Mouse (Mus musculus) forebrain, embryonic 16.5 days (tissue): ENCODE data around the gene Plch1. TPM values are rescaled to one million over a fixed set of nuclear protein-coding genes. Genes with fewer than 3 reads are reported as not detected.

Source experiments
- ATAC-seq: fragments of 200-750 bp; cut with Nextera tagmentation; 2 replicates; pipeline ENCODE4 v1.8.0; 2017; ENCODE audit warnings: mild to moderate bottlenecking, moderate library complexity
- H3K27ac ChIP-seq: fragments of 300-500 bp; sonication (generic); 2 replicates; pipeline ENCODE4 v1.5.1; 2014; ENCODE audit warnings: low read length, control low read depth
- H3K27me3 ChIP-seq: fragments of 300-500 bp; sonication (generic); replicated peaks from 2 replicates; pipeline ENCODE4 v1.6.1; 2014; ENCODE audit warnings: low read length; ENCODE audit not compliant: control insufficient read depth, insufficient read depth
- H3K36me3 ChIP-seq: fragments of 300-500 bp; sonication (generic); 2 replicates; pipeline ENCODE4 v1.6.1; 2014; ENCODE audit not compliant: control insufficient read depth, insufficient read depth
- H3K4me1 ChIP-seq: fragments of 300-500 bp; sonication (generic); replicated peaks from 2 replicates; pipeline ENCODE4 v1.6.1; 2014; ENCODE audit warnings: low read length; ENCODE audit not compliant: control insufficient read depth, insufficient read depth
- H3K4me2 ChIP-seq: fragments of 300-500 bp; sonication (generic); 2 replicates; pipeline ENCODE4 v1.6.1; 2014; ENCODE audit warnings: mild to moderate bottlenecking, low read length, control low read depth
- H3K4me3 ChIP-seq: fragments of 300-500 bp; sonication (generic); replicated peaks from 2 replicates; pipeline ENCODE4 v1.5.1; 2014; ENCODE audit warnings: mild to moderate bottlenecking, low read length, control low read depth
- H3K9ac ChIP-seq: fragments of 300-500 bp; sonication (generic); replicated peaks from 2 replicates; pipeline ENCODE4 v1.6.1; 2014; ENCODE audit warnings: low read depth, low read length, control low read depth
- H3K9me3 ChIP-seq: fragments of 300-500 bp; sonication (generic); 2 replicates; pipeline ENCODE4 v1.6.1; 2016; ENCODE audit warnings: low read length; ENCODE audit not compliant: control insufficient read depth
- WGBS: fragments of 180-500 bp; shearing (Covaris S2); extraction: QIAGEN DNeasy Blood & Tissue Kit; methylation state at CpG from one replicate; pipeline ENCODE4 v1.1.7; 2014; 5-methylcytosine and 5-hydroxymethylcytosine counted together
- polyA plus RNA-seq: library from polyadenylated mRNA; unstranded; fragments of >200 nt; fragmentation: Nextera tagmentation; extraction: Ambion mirVana; gene quantifications from 2 replicates; pipeline ENCODE4 v1.2.1, GENCODE M21; 2015

Gene Plch1
- polyA plus RNA-seq, 1 experiment from 2014 or later: 6.1 TPM

DNA sequence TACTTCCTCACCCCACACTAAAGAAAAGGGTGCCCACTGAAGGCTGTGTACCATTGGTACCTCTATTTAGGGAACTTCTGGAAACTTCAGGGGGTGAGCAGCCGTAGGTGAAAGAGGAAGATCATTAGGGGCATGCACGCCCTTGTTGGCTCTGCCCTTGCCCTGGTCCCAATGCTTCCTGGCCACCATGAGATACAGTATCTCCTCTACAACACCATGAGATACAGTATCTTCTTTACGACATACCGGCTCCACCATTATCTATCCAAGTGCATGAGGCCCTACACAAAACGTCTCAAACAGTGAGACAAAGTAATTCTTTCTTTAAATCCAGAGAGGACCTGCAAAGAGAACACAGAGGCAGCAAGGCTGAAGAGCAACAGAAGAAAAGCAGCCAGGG lies 98.6 kb downstream of the Plch1 start:
- ATAC-seq: no peak
- Histone ChIP-seq H3K4me3 (no peak overlapping the region), H3K36me3 (no peaks in the 10 kb centered on the region), H3K4me2 (no peak overlapping the region), H3K4me1 (no peaks in the 10 kb centered on the region), H3K9me3 (no peaks in the 10 kb centered on the region), H3K27me3 (no peaks in the 10 kb centered on the region), H3K27ac (no peak overlapping the region), H3K9ac (no peak overlapping the region)
- 93% methylated on average over 5 of the region's 5 CpGs for WGBS

DNA sequence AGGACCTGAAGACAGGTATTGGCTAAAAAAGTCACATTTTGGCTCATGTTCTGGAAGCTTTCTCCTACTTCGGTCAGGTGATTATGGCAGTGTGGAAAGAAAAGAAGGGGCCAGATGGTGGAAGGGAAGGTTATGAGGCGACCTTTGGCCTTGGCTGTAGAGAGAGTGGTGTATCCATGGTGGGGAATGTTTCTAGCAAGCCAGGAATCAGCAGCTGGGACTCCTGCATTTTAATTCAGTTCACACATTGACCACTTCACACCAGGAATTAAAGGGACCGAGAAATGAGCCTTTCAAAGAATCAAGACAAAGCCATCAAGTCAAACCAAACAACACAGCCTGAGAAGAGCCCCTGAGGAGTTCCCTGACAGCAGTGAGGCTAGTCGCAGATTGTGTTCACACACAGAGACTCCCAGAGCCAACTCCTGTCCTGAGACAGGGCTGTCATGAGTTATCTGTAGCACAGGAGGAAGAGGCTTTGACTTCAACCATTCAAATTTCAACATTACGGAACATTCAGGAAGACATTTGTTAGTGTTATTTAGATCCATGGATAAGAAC lies 112.4 kb downstream of the Plch1 start:
- Histone ChIP-seq H3K36me3 (no peaks in the 10 kb centered on the region), H3K9ac (no peak overlapping the region), H3K4me1 (no peaks in the 10 kb centered on the region), H3K4me2 (no peak overlapping the region), H3K9me3 (no peaks in the 10 kb centered on the region), H3K27ac (no peak overlapping the region), H3K27me3 (no peaks in the 10 kb centered on the region), H3K4me3 (no peak overlapping the region)
- ATAC-seq: no peak
- WGBS: 65% methylated on average over 5 of the region's 5 CpGs

DNA sequence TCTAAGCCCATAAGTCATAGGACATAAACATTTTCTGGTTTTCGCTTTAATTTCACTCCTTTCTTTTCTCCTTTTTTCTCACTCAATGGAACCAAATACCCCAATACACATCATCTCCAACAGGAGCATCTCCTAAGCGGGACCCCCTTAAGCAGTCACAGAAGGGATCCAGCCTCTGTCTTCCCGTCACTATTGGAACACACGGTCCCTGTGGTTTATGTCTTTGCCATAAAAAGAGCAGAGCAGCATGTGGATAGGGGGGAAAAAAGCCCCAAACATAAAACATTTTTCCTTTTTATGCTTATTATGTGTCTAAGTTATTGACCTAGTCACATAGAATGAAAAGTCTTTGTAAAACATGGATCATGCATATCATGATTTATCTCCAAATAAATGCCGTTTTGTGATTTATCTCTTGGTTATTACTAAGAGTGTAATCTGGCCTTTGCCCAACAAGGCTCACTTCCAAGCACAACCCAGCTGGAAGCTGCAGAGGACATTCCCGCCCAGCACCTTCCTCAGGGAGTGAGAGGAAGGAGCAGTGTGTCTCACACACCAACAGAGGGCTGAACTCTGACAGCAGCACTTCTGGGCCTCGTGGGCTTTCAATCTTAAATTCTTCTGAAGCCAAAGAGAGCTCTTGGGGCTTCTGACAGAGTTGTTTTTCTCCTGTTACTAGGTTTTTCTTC lies 126.5 kb downstream of the Plch1 start:
- no peak for ATAC-seq
- Histone ChIP-seq H3K27me3 (no peaks in the 10 kb centered on the region), H3K27ac (no peak overlapping the region), H3K4me1 (no peaks in the 10 kb centered on the region), H3K9ac (no peak overlapping the region), H3K4me3 (no peak overlapping the region), H3K9me3 (no peaks in the 10 kb centered on the region), H3K4me2 (no peak overlapping the region), H3K36me3 (no peaks in the 10 kb centered on the region)
- WGBS: 73% methylated on average over 7 of the region's 7 CpGs

DNA sequence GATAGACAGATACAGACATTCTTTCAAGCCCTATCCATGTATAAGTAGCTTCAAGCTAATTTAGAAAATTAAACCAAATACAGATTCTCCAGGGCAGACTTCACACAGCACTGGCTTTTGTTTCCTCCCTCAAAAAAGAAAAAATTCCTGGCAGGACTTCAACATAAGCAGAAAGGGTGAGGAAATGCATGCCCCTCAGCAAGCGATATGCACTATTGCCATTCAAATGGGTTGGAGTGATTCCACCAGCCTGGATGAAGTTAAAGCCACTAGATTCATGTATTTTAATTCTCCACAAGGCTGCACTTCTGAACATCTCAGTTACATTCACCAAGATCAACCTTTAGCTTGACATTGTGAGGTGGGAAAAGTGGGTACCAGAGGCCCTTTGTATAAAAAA lies 138.5 kb downstream of the Plch1 start:
- Histone ChIP-seq H3K4me3 (no peak overlapping the region), H3K36me3 (no peaks in the 10 kb centered on the region), H3K4me1 (0 out of 2 replicates have a peak, but pooled peaks cover 4% of the 10 kb centered on the region), H3K9me3 (no peaks in the 10 kb centered on the region), H3K27ac (no peak overlapping the region), H3K9ac (no peak overlapping the region), H3K27me3 (no peaks in the 10 kb centered on the region), H3K4me2 (no peak overlapping the region)
- 0 out of 2 replicates have a peak, but pooled peaks have one; percentile 43 for ATAC-seq
- WGBS: 36% methylated on average over 1 of the region's 1 CpGs

DNA sequence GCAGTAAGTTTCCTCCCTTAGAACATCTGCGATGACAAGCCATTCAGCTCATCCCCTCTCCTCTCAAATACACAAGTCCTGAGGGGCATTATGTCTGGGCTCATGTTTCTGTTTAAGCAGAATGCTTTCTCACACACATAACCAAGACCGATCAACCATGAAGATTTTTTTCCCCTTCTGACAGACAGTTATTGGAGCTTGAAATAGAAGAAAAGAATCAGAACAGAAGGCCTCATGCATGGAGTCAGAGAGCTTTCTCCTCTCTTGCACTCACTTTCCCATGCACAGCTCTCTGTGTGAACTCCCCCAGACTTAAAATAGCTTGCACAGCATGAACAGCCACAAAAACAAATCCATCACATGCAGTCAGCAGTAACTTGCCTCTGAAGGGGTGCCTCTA lies 159.2 kb downstream of the Plch1 start:
- Histone ChIP-seq H3K27ac (no peak overlapping the region), H3K9ac (no peak overlapping the region), H3K9me3 (no peaks in the 10 kb centered on the region), H3K27me3 (no peaks in the 10 kb centered on the region), H3K4me3 (no peak overlapping the region), H3K4me2 (no peak overlapping the region), H3K4me1 (peaks cover 7% of the 10 kb centered on the region), H3K36me3 (no peaks in the 10 kb centered on the region)
- peak; percentile 68 for ATAC-seq
- WGBS: 19% methylated on average over 2 of the region's 2 CpGs

DNA sequence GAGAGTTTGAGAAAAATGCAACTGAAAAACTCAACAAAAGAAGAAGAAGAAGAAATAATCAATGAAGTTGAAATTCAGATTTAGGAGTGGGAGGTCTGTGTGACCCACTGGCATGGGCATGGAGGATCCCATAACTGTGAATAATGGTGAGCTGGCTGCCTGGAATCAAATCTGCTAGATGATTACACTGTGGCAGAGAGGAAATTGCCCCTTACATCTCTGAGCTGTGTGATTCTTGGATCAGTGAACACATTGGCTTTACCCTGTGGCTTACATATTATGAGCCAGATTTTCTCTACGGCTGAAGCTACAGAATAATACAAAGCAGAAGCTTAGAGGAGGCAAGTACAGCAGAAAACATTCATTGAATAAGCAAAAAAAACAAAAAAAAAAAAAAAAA lies 170.9 kb downstream of the Plch1 start:
- Histone ChIP-seq H3K9me3 (no peaks in the 10 kb centered on the region), H3K27ac (no peak overlapping the region), H3K4me3 (no peak overlapping the region), H3K9ac (no peak overlapping the region), H3K4me2 (no peak overlapping the region), H3K27me3 (no peaks in the 10 kb centered on the region), H3K36me3 (no peaks in the 10 kb centered on the region), H3K4me1 (no peaks in the 10 kb centered on the region)
- WGBS: 42% methylated on average over 1 of the region's 1 CpGs
- no peak; the same call in 1 of the 2 replicates for ATAC-seq

DNA sequence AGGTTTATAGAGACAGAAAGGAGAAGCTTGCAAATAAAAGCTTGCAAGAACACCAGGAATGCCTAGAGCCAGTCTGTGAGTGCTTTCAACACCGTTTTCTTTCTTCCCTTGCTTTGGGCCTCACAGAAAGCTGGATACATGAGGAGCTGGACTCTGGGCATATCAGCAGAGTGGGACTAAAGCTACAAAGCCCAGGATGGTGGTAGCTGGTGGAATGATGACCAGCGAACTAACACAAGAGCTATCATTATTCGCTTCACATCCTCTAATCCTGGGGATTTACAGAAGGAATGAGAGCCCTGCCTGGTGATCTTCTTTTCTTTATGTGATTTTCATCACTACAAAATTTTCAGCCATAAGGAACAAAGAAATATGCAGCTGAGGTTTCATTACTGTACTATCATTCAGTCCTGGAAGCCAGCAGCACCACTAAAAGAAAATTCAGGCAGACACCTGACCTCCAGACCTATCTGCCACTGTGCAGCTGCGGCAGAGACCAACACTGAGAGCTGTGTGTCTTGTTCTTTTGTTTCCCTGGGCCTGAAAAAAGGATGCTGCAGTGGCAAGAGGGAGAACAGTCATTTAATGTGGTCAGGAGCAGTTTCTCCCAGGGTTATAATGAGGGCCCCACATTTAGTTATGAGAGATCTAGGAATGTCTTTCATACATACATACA lies 172.5 kb downstream of the Plch1 start:
- Histone ChIP-seq H3K27me3 (no peaks in the 10 kb centered on the region), H3K9ac (no peak overlapping the region), H3K4me2 (no peak overlapping the region), H3K4me1 (no peaks in the 10 kb centered on the region), H3K27ac (no peak overlapping the region), H3K9me3 (no peaks in the 10 kb centered on the region), H3K4me3 (no peak overlapping the region), H3K36me3 (no peaks in the 10 kb centered on the region)
- no peak for ATAC-seq
- 71% methylated on average over 4 of the region's 4 CpGs for WGBS

DNA sequence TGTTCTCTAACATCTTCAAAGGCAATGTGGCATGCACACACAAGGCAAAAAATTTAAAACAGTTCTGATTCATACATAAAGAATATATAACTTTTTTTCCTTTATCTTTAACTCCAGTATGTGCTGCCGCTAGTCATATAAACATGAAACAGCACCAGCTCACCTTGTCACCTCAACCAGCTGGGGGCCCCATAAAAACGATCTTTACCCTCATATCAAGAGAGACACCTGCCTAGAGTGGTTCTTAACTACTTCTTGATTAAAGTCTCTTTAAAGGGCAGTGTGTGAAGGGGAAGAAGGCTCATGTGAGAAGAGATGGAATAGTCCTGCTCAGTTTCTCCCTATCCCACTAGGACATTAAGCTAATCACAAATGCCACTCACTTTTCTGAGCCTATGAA lies 205.6 kb downstream of the Plch1 start:
- H3K36me3 ChIP-seq: no peaks in the 10 kb centered on the region
- H3K4me1 ChIP-seq: no peaks in the 10 kb centered on the region
- ATAC-seq: no peak
- H3K4me2 ChIP-seq: no peak overlapping the region
- WGBS: 95% methylated on average over 2 of the region's 2 CpGs
- H3K9me3 ChIP-seq: no peaks in the 10 kb centered on the region
- no peaks in the 10 kb centered on the region for H3K27me3 ChIP-seq
- H3K27ac ChIP-seq: no peak overlapping the region
- no peak overlapping the region for H3K9ac ChIP-seq
- H3K4me3 ChIP-seq: no peak overlapping the region

DNA sequence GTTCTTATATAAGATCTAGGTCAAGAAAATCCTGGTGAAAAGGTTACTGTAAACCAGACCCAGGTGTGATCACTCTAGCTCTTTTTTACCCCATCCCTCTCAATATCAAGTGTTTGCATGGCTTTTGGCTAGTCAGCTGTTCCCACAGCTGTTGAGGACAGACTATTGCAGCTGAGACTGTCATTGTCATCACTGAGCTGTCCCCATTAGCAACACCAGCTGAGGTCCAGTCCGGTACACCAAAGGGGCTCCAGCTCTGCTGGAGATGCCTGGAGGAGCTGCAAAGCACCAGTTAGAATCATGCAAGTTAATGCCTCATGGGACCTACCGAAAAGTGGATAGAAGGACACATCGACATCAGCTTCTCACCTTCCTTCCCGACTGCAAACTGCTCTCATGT lies 206.5 kb downstream of the Plch1 start:
- no peaks in the 10 kb centered on the region for H3K4me1 ChIP-seq
- no peak overlapping the region for H3K4me2 ChIP-seq
- H3K36me3 ChIP-seq: no peaks in the 10 kb centered on the region
- H3K9me3 ChIP-seq: no peaks in the 10 kb centered on the region
- no peaks in the 10 kb centered on the region for H3K27me3 ChIP-seq
- no peak overlapping the region for H3K4me3 ChIP-seq
- no peak for ATAC-seq
- 90% methylated on average over 4 of the region's 4 CpGs for WGBS
- H3K27ac ChIP-seq: no peak overlapping the region
- no peak overlapping the region for H3K9ac ChIP-seq
